Comparison of ENCODE assay signal across 8 mouse cellular contexts in the genomic region with DNA sequence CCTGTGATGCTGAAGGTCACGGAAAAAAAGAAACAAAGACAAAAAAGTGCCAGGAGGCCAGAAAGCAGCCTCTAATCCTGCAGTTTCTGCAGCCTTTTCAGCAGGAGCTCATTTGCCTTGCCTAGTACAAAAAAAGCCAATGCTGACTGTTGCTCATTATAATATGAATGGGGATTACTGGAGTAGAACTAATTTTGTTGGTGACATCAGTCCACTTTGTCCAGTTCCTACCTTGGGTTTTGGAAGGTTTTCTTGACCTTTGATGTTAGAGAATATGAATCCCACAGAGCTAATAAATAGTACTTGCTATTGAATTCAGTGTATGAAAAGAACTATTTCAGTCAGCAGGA. TPM values are rescaled to one million over a fixed set of nuclear protein-coding genes. Genes with fewer than 3 reads are reported as not detected.
DNase-seq lines count a peak whose midpoint lies in the region; ATAC-seq and TF ChIP-seq lines count a peak whose summit lies in the region.

No protein-coding gene starts in this region.

- H3K9me3 ChIP-seq in kidney, embryonic 15.5 days (replicated peaks), result no peaks in the 10 kb centered on the region
- no peaks in the 10 kb centered on the region for H3K9me3 ChIP-seq in hindbrain, embryonic 16.5 days (ENCODE audit: control insufficient read depth, low read length)
- no peaks in the 10 kb centered on the region for H3K9me3 ChIP-seq in midbrain, postnatal 0 days (ENCODE audit: low read length)

- H3K4me3 ChIP-seq in kidney, embryonic 15.5 days (replicated peaks), result peak overlapping the region; percentile 76
- H3K4me3 ChIP-seq in hindbrain, embryonic 16.5 days (ENCODE audit: low read length), result peak overlapping the region; percentile 65
- peak overlapping the region; percentile 60 for H3K4me3 ChIP-seq in midbrain, postnatal 0 days (ENCODE audit: low read depth, low read length)

- DNase-seq in kidney, postnatal 10 days, result no peak
- peak; percentile 69 for DNase-seq in brain, embryonic 14.5 days (ENCODE audit: low read depth)
- peak; percentile 6 for DNase-seq in midbrain, postnatal 0 days (ENCODE audit: low spot score)
- DNase-seq in embryo, embryonic 10 days (ENCODE audit: low spot score), result no peak
- DNase-seq in layer of hippocampus, adult 9-11 months, result no peak

- TF ChIP-seq CTCF in brain, embryonic 14.5 days (IDR thresholded peaks at IDR 0.05; ENCODE audit: borderline replicate concordance, extremely low read depth, insufficient read depth, insufficient read length), result no peak
- no peak for TF ChIP-seq CTCF in midbrain, postnatal 0 days (IDR thresholded peaks at IDR 0.05)

- H3K36me3 ChIP-seq in kidney, embryonic 15.5 days, result no peaks in the 10 kb centered on the region
- no peaks in the 10 kb centered on the region for H3K36me3 ChIP-seq in hindbrain, embryonic 16.5 days (ENCODE audit: control insufficient read depth, insufficient read depth, low read length)
- no peaks in the 10 kb centered on the region for H3K36me3 ChIP-seq in midbrain, postnatal 0 days (ENCODE audit: insufficient read depth, low read length)

- no peaks in the 10 kb centered on the region for H3K27me3 ChIP-seq in kidney, embryonic 15.5 days
- H3K27me3 ChIP-seq in hindbrain, embryonic 16.5 days (replicated peaks; ENCODE audit: control insufficient read depth, insufficient read depth, low read length), result no peaks in the 10 kb centered on the region
- no peaks in the 10 kb centered on the region for H3K27me3 ChIP-seq in midbrain, postnatal 0 days (ENCODE audit: insufficient read depth, low read length)

- H3K4me2 ChIP-seq in kidney, embryonic 15.5 days, result peak overlapping the region; percentile 80
- H3K4me2 ChIP-seq in hindbrain, embryonic 16.5 days (ENCODE audit: low read length), result peak overlapping the region; percentile 78
- H3K4me2 ChIP-seq in midbrain, postnatal 0 days (ENCODE audit: low read depth, low read length, poor library complexity, severe bottlenecking), result peak overlapping the region; percentile 82

- peak overlapping the region; percentile 92 for H3K27ac ChIP-seq in kidney, embryonic 15.5 days
- H3K27ac ChIP-seq in hindbrain, embryonic 16.5 days (ENCODE audit: low read depth, low read length), result no peak overlapping the region; the same call in 1 of the 2 replicates
- no peak overlapping the region for H3K27ac ChIP-seq in midbrain, postnatal 0 days (ENCODE audit: low read depth, low read length)

- H3K9ac ChIP-seq in kidney, embryonic 15.5 days, result peak overlapping the region; percentile 66
- H3K9ac ChIP-seq in hindbrain, embryonic 16.5 days (ENCODE audit: low read depth, low read length), result peak overlapping the region; percentile 60
- H3K9ac ChIP-seq in midbrain, postnatal 0 days (replicated peaks; ENCODE audit: low read length, poor library complexity, severe bottlenecking), result peak overlapping the region; percentile 42

- TF ChIP-seq POLR2A in brain, embryonic 14.5 days (IDR thresholded peaks at IDR 0.05; ENCODE audit: borderline replicate concordance, extremely low read depth, insufficient read depth, insufficient read length, poor library complexity, severe bottlenecking), result no peak

- no peak for ATAC-seq in kidney, embryonic 15.5 days (replicated peaks; ENCODE audit: low FRiP score)
- ATAC-seq in hindbrain, embryonic 16.5 days, result no peak
- no peak for ATAC-seq in midbrain, postnatal 0 days (ENCODE audit: low FRiP score)
- ATAC-seq in frontal cortex, adult (ENCODE audit: low TSS enrichment), result no peak

- peaks cover 14% of the 10 kb centered on the region for H3K4me1 ChIP-seq in kidney, embryonic 15.5 days
- H3K4me1 ChIP-seq in hindbrain, embryonic 16.5 days (ENCODE audit: control insufficient read depth, insufficient read depth, low read depth, low read length), result peaks cover 6% of the 10 kb centered on the region
- no peaks in the 10 kb centered on the region for H3K4me1 ChIP-seq in midbrain, postnatal 0 days (ENCODE audit: insufficient read depth, low read length)

- 0% methylated on average over 1 of the region's 1 CpGs for WGBS in kidney, embryonic 15.5 days
- WGBS in hindbrain, embryonic 16.5 days, result 0% methylated on average over 1 of the region's 1 CpGs
- 0% methylated on average over 1 of the region's 1 CpGs for WGBS in midbrain, postnatal 0 days

RNA-seq across cellular contexts. Expression of gene Mettl15, which starts 0.8 kb away (rescaled TPM):
- polyA plus RNA-seq in kidney, embryonic 15.5 days (2015; fragmentation: Nextera tagmentation; extraction: Ambion mirVana), result 12.2 and 12.4 TPM in 2 replicates
- polyA plus RNA-seq in brain, embryonic 14.5 days (2012; rRNA removed), result 6.3 and 8.7 TPM in 2 replicates
- 11.3 and 12.3 TPM in 2 replicates for polyA plus RNA-seq in hindbrain, embryonic 16.5 days (2015; fragmentation: Nextera tagmentation; extraction: Ambion mirVana)
- total RNA-seq in midbrain, postnatal 0 days (2014; rRNA removed), result 5.9 and 10.2 TPM in 2 replicates
- polyA plus RNA-seq in midbrain, postnatal 0 days (2015; fragmentation: Nextera tagmentation; extraction: Ambion mirVana), result 7.4 and 9.1 TPM in 2 replicates

RNA-seq across cellular contexts. Expression of gene Kif18a, which starts 0.8 kb away (rescaled TPM):
- 20.5 and 21.1 TPM in 2 replicates for polyA plus RNA-seq in kidney, embryonic 15.5 days (2015; fragmentation: Nextera tagmentation; extraction: Ambion mirVana)
- polyA plus RNA-seq in brain, embryonic 14.5 days (2012; rRNA removed), result 4.2 and 7.3 TPM in 2 replicates
- 4.8 and 5.2 TPM in 2 replicates for polyA plus RNA-seq in hindbrain, embryonic 16.5 days (2015; fragmentation: Nextera tagmentation; extraction: Ambion mirVana)
- 1.6 and 3.0 TPM in 2 replicates for total RNA-seq in midbrain, postnatal 0 days (2014; rRNA removed)
- polyA plus RNA-seq in midbrain, postnatal 0 days (2015; fragmentation: Nextera tagmentation; extraction: Ambion mirVana), result 1.5 and 1.7 TPM in 2 replicates

Comparison
In these comparisons a context has a peak if more than half of its experiments do, and no peak if none do; other contexts are left out.
1. DNase-seq: peak in brain, embryonic 14.5 days (single experiment) and midbrain, postnatal 0 days (single experiment); none in kidney, postnatal 10 days (single experiment), embryo, embryonic 10 days (single experiment) and layer of hippocampus, adult 9-11 months (single experiment).
2. Peak in every context shown above with its lines, with median percentiles within 50 percentile points of each other: H3K4me2 ChIP-seq, H3K4me3 ChIP-seq and H3K9ac ChIP-seq.